Mouse (Mus musculus) embryo, embryonic 9.5 days (tissue): ENCODE results near the gene Egln2.

Experiments used
- DNase-seq: peaks from one replicate; pipeline ENCODE4 v3.0.0-alpha.2; 2017; ENCODE audit errors: extremely low spot score

The Egln2 gene

DNA sequence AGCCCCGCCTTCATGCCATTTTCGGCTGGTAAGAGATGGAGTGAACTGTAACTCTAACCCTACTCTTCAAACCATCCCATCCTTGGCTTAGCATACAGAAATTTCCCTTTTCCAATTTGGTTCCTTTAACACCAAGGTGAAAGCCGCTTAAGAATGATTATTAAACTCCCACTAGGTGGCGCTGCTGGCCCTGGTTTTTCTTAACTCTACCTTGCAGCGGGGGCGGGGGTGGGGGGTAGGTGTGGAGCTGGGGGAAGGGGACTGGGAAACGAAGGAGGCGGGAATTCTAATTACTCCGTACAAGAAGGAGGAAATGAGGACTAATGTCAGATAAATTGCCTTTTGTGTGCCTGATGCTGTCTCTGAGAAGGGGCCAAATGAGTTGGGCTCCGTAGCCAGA is 34.0 kb downstream of the Egln2 start:
- peak; percentile 53 for DNase-seq

GRCm38 (mm10) chr7:27131387-27131786 is 35.2 kb downstream of the Egln2 start:
- DNase-seq, result no peak

DNA sequence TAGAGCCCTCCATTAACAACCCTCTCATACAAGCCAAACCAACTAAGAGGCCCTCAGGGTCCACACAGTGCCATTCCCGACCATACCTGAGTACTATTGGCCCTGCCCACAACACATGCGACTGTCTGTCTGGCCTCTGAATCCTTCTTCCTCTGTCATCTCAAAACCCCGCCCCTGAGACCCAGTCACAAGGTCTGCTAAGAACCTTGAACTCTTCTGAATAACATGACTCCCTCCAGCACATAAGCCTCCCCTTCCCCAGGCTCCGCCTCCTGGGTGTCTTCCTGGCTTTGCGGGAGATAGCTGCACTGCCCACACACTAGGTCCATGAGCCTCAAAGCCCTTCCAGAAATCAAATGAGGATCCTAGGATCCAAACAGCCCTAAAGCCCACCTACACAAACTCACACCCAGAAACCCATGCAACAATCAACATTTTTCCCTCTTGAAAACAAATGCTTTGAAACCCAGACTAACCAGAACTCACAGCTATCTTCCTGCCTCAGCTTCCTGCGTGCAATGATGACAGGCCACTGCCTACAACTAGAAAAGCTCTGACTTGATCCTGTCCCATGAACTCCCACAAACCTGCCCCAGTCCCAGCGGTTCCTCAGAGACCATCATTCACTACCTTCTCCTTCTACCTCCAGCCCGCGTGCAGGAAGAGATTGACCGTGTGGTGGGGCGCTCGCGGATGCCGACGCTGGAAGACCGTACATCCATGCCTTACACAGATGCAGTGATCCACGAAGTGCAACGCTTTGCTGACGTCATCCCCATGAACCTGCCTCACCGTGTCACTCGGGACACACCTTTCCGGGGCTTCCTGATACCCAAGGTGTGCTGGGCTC is 35.9 kb downstream of the Egln2 start:
- DNase-seq, result no peak

DNA sequence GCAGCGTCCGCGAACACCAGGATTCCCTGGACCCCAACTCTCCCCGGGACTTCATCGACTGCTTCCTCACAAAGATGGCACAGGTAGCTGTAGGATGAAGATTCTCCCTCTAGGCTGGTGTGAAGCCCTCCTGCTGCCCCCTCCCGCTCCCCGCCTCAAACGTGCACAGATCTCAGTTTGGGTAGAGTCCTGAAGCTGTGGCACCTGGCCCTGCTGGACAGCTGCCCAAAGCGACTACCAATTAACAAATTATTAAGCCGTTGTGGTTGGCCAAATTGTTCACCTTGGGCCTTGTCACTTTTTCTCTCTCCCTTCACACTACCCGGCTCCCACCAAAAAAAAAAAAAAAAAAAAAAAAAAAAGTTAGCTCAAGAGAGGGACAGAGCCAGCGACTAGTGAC is 36.8 kb downstream of the Egln2 start:
- DNase-seq, result no peak

GRCm38 (mm10) chr7:27128946-27129345 is 37.7 kb downstream of the Egln2 start:
- DNase-seq, result no peak

DNA sequence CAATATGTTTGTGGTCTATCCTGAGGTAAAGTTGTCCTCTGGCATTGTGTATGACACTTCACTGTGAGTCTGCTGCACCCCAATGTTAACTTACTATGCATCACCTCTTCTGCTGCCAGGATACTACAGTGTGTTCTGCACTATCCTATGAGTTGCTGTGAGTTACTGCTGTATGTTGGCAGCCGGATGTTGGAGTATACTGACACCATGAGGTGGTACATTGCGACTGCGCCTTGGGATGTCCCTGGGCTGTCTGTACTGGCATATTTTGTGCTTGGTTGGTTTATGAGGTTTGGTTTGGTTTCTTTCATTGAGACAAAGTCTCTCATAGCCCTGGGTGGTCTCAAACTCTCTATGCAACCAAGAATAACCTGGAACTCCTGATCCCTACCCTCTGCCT is 38.4 kb downstream of the Egln2 start:
- no peak for DNase-seq

- no peak for DNase-seq
Observed at GRCm38 (mm10) chr7:27124969-27125368, 41.6 kb downstream of the Egln2 start.

GRCm38 (mm10) chr7:27124305-27124832 is 42.2 kb downstream of the Egln2 start:
- no peak for DNase-seq

DNA sequence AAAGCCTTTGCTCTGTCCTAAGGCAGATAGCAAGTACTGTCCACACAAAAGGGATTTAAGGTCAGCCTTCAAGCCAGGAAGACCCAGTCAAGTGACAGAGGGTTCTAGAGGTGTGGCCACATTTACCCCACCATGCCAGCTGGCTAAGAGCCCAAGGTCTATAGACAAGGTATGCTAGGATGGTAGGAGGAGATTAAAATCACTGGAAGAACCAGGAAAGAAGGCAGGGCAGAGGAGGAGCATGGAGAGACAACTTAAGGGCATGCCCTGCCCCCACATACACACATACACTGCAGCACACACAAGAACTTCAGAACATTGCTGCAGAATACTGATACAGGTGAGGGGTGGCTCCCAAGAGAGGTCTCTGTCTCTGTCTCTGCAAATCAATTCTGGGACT is 46.9 kb downstream of the Egln2 start, which contains the start of gene Cyp2f2:
Gene Cyp2f2, plus strand, starts transcription at position 234 of the 400 bp plus-strand sequence.
- no peak for DNase-seq

GRCm38 (mm10) chr7:27118033-27118511 is 48.5 kb downstream of the Egln2 start:
- no peak for DNase-seq

DNA sequence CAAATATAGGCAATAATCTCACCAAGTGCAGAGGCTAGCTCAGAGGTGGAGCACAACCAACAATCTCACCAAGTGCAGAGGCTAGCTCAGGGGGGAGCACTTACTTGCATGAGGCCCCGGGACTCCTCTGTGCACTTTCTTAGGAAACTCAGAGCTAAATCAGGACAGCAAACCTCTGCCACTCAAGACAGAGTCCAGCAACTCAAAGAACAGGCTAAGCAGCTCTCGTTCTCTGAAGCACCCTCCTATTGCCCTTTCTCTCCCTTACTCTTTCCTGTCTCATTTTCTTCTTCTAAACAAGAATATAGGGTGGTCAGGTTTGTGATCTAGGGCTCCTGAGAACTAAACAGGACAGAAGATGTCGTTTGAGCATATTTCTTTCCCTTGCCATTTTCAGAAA is 54.6 kb downstream of the Egln2 start:
- no peak for DNase-seq

GRCm38 (mm10) chr7:27111038-27111437 is 55.6 kb downstream of the Egln2 start:
- no peak for DNase-seq

GRCm38 (mm10) chr7:27110327-27110726 is 56.3 kb downstream of the Egln2 start:
- no peak for DNase-seq
